Mouse (Mus musculus): Measurements from ENCODE around the gene Pde3b.

DNA sequence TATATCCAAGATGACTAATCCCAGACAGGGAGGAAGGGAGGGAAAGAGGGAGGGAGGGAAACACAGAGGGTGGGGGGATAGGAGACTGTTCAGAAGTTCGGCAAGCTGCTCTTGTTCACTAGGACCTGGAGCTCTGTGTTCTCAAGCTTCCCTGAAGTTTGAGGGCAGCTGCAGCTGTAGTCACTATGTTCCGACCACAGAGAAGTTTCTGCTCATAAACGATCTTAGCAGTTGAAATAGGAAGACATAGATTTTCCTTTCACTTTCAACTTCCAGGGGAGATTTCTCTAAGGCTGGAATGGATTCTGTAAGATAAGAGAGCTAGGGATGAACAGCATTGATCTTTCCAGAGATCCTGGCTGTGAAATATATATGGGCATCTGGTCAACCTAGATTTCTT lies 161.8 kb downstream of the Pde3b start:
- no peak for TF ChIP-seq CTCF (IDR thresholded peaks at IDR 0.05; ENCODE audit: low read depth, low read length)
- TF ChIP-seq GATA1 (IDR thresholded peaks at IDR 0.05; ENCODE audit: borderline replicate concordance, low read length): no peak
- TF ChIP-seq TAL1 (conservative IDR thresholded peaks at IDR 0.05; ENCODE audit: low read depth, low read length): no peak

All from G1E (cell line).